Mouse (Mus musculus): ENCODE measurements at regions not wholly inside any gene's neighbourhood (a gene's known extent, or its start where the extent isn't known, plus 50 kb on each side); places are given as distances from the start of the nearest gene placed in this dataset.

GRCm38 (mm10) chr1:35200656-35201055, 350.9 kb downstream of the Plekhb2 start:
- Histone ChIP-seq H3K27ac (ENCODE audit: low read depth) (no peak overlapping the region), H3K36me3 (replicated peaks; ENCODE audit: control insufficient read depth, insufficient read depth, low read length) (no peaks in the 10 kb centered on the region), H3K4me1 (ENCODE audit: control insufficient read depth, insufficient read depth) (no peaks in the 10 kb centered on the region), H3K9ac (replicated peaks; ENCODE audit: low read depth, low read length) (no peak overlapping the region), H3K27me3 (ENCODE audit: control insufficient read depth, insufficient read depth, low read length) (no peaks in the 10 kb centered on the region), H3K9me3 (replicated peaks; ENCODE audit: control insufficient read depth, low read length) (0 out of 2 replicates have a peak, but pooled peaks cover under 1% of the 10 kb centered on the region), H3K4me2 (ENCODE audit: low read depth, low read length) (no peak overlapping the region), H3K4me3 (ENCODE audit: low read depth, low read length) (no peak overlapping the region)
- TF ChIP-seq EP300 (IDR thresholded peaks at IDR 0.05; ENCODE audit: low read depth): no peak
- 70% methylated on average over 2 of the region's 2 CpGs for WGBS
- ATAC-seq (ENCODE audit: insufficient read depth, low read depth): no peak
- DNase-seq (ENCODE audit: low spot score): no peak

GRCm38 (mm10) chr1:35201083-35201879, 351.5 kb downstream of the Plekhb2 start:
- WGBS: 62% methylated on average over 7 of the region's 7 CpGs
- Histone ChIP-seq H3K36me3 (replicated peaks; ENCODE audit: control insufficient read depth, insufficient read depth, low read length) (no peaks in the 10 kb centered on the region), H3K4me2 (ENCODE audit: low read depth, low read length) (no peak overlapping the region), H3K9me3 (replicated peaks; ENCODE audit: control insufficient read depth, low read length) (0 out of 2 replicates have a peak, but pooled peaks cover 4% of the 10 kb centered on the region), H3K4me1 (ENCODE audit: control insufficient read depth, insufficient read depth) (no peaks in the 10 kb centered on the region), H3K9ac (replicated peaks; ENCODE audit: low read depth, low read length) (no peak overlapping the region), H3K27me3 (ENCODE audit: control insufficient read depth, insufficient read depth, low read length) (no peaks in the 10 kb centered on the region), H3K4me3 (ENCODE audit: low read depth, low read length) (no peak overlapping the region), H3K27ac (ENCODE audit: low read depth) (no peak overlapping the region)
- ATAC-seq (ENCODE audit: insufficient read depth, low read depth): no peak
- no peak for TF ChIP-seq EP300 (IDR thresholded peaks at IDR 0.05; ENCODE audit: low read depth)
- no peak for TF ChIP-seq CTCF (IDR thresholded peaks at IDR 0.05; ENCODE audit: low read depth)
- no peak for DNase-seq (ENCODE audit: low spot score)

GRCm38 (mm10) chr1:35201880-35202220, 352.1 kb downstream of the Plekhb2 start:
- H3K4me2 ChIP-seq (ENCODE audit: low read depth, low read length): no peak overlapping the region
- ATAC-seq (ENCODE audit: insufficient read depth, low read depth) (no peak), DNase-seq (ENCODE audit: low spot score) (no peak)
- no peak overlapping the region for H3K27ac ChIP-seq (ENCODE audit: low read depth)
- H3K9ac ChIP-seq (replicated peaks; ENCODE audit: low read depth, low read length): no peak overlapping the region
- no peak overlapping the region for H3K4me3 ChIP-seq (ENCODE audit: low read depth, low read length)
- no peaks in the 10 kb centered on the region for H3K27me3 ChIP-seq (ENCODE audit: control insufficient read depth, insufficient read depth, low read length)
- WGBS: 41% methylated on average over 1 of the region's 1 CpGs
- TF ChIP-seq EP300 (IDR thresholded peaks at IDR 0.05; ENCODE audit: low read depth) (no peak), CTCF (IDR thresholded peaks at IDR 0.05; ENCODE audit: low read depth) (no peak)
- no peaks in the 10 kb centered on the region for H3K36me3 ChIP-seq (replicated peaks; ENCODE audit: control insufficient read depth, insufficient read depth, low read length)
- 0 out of 2 replicates have a peak, but pooled peaks cover 4% of the 10 kb centered on the region for H3K9me3 ChIP-seq (replicated peaks; ENCODE audit: control insufficient read depth, low read length)
- no peaks in the 10 kb centered on the region for H3K4me1 ChIP-seq (ENCODE audit: control insufficient read depth, insufficient read depth)

GRCm38 (mm10) chr1:35202551-35202950, 352.8 kb downstream of the Plekhb2 start:
- ATAC-seq (ENCODE audit: insufficient read depth, low read depth) (no peak), DNase-seq (ENCODE audit: low spot score) (no peak)
- Histone ChIP-seq H3K27ac (ENCODE audit: low read depth) (no peak overlapping the region), H3K9ac (replicated peaks; ENCODE audit: low read depth, low read length) (no peak overlapping the region), H3K27me3 (ENCODE audit: control insufficient read depth, insufficient read depth, low read length) (no peaks in the 10 kb centered on the region), H3K9me3 (replicated peaks; ENCODE audit: control insufficient read depth, low read length) (0 out of 2 replicates have a peak, but pooled peaks cover 4% of the 10 kb centered on the region), H3K4me1 (ENCODE audit: control insufficient read depth, insufficient read depth) (no peaks in the 10 kb centered on the region), H3K4me2 (ENCODE audit: low read depth, low read length) (no peak overlapping the region), H3K36me3 (replicated peaks; ENCODE audit: control insufficient read depth, insufficient read depth, low read length) (no peaks in the 10 kb centered on the region), H3K4me3 (ENCODE audit: low read depth, low read length) (no peak overlapping the region)
- WGBS: 66% methylated on average over 4 of the region's 4 CpGs
- TF ChIP-seq EP300 (IDR thresholded peaks at IDR 0.05; ENCODE audit: low read depth) (no peak), CTCF (IDR thresholded peaks at IDR 0.05; ENCODE audit: low read depth) (no peak)

GRCm38 (mm10) chr1:35206834-35207529, 357.2 kb downstream of the Plekhb2 start:
- H3K4me1 ChIP-seq (ENCODE audit: control insufficient read depth, insufficient read depth): no peaks in the 10 kb centered on the region
- WGBS: 60% methylated on average over 11 of the region's 11 CpGs
- 0 out of 2 replicates have a peak, but pooled peaks cover 4% of the 10 kb centered on the region for H3K9me3 ChIP-seq (replicated peaks; ENCODE audit: control insufficient read depth, low read length)
- H3K9ac ChIP-seq (replicated peaks; ENCODE audit: low read depth, low read length): no peak overlapping the region
- no peaks in the 10 kb centered on the region for H3K27me3 ChIP-seq (ENCODE audit: control insufficient read depth, insufficient read depth, low read length)
- TF ChIP-seq EP300 (IDR thresholded peaks at IDR 0.05; ENCODE audit: low read depth): no peak
- TF ChIP-seq CTCF (IDR thresholded peaks at IDR 0.05; ENCODE audit: low read depth): no peak
- no peak overlapping the region for H3K4me3 ChIP-seq (ENCODE audit: low read depth, low read length)
- H3K27ac ChIP-seq (ENCODE audit: low read depth): no peak overlapping the region
- no peak overlapping the region for H3K4me2 ChIP-seq (ENCODE audit: low read depth, low read length)
- ATAC-seq (ENCODE audit: insufficient read depth, low read depth) (no peak), DNase-seq (ENCODE audit: low spot score) (no peak)
- no peaks in the 10 kb centered on the region for H3K36me3 ChIP-seq (replicated peaks; ENCODE audit: control insufficient read depth, insufficient read depth, low read length)

Data from heart, postnatal 0 days (tissue).